Mouse (Mus musculus) retina, embryonic 14.5 days (tissue): ENCODE data around the gene Polrmt.

Experiments
- DNase-seq: peaks from one replicate; pipeline ENCODE4 v3.0.0-alpha.2; 2015; ENCODE audit warnings: low spot score

The Polrmt gene

DNA sequence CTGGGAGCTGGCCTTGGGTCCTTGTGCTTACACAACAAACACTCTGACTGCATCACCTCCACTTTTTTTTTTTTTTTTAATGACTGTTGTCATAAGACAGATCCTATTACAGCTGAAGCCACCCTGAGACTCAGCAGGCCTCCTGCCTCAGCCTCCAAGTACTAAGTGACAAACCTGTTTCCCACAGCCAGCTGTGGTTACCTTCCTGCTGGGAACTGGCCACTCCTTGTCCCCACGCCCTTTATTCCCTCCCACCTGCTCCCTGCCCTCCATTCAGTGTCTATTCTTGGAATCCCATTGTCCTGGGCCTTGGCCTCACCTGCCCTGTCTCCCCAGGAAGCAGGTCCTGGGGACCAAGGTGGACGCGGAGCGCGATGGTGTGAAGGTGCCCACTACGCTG is 58.9 kb downstream of the Polrmt start:
- DNase-seq = no peak

DNA sequence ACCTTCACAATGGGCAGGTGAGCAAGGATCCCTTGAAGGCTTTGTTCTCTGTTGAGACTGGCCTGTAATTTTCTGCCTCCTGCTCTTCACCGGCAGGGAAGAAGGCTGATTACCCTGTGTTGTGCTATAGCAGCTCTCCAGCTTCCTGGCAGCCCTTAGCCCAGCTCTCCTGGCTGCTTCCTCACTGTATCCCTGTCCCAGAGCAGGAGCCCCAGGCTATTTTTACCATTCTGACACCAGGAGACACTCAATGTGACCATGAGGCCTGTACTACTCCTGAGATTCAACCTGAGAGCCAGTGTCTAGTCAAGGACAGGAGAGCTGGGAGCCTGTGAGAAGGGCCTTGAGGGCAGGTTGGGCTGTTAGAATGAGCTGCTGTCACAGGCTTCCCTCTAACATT is 59.7 kb downstream of the Polrmt start:
- no peak for DNase-seq

DNA sequence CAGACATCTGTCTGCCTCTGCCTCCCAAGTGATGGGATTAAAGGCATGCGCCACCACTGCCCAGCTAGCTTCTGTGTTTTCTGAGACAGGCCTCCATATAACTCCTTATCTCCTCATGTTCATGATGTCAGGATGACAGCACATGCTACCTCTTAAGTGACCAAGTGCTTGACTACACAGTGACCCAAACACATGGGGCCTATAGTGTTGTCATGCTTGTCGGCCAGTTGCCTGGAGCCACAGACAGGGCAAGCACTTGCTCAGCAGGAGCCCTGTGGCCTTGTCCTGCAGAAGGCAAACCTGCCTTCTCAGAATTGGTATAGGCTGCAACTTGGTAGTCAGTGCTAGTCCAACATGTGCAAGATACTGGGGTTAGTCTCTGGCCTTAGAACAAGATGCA is 60.2 kb downstream of the Polrmt start:
- DNase-seq = no peak
